Mouse (Mus musculus) liver, embryonic 14.5 days (tissue): ENCODE data around the gene Samd4. TPM values are rescaled to one million over a fixed set of nuclear protein-coding genes. Genes with fewer than 3 reads are reported as not detected.

Experiments
- ATAC-seq: fragments of 200-750 bp; cut with Nextera tagmentation; 2 replicates; pipeline ENCODE4 v1.8.0; 2017; ENCODE audit warnings: moderate number of reproducible peaks, mild to moderate bottlenecking, moderate library complexity; ENCODE audit not compliant: insufficient read depth
- DNase-seq, 3 experiments: peaks; one replicate each; pipeline ENCODE4 v3.0.0-alpha.2; 2012 to 2013; ENCODE audit warnings: low read depth in 3 of 3, low spot score in 3 of 3
- H3K27ac ChIP-seq: fragments of 300-500 bp; sonication (generic); 2 replicates; pipeline ENCODE4 v1.5.1; 2014; ENCODE audit warnings: moderate library complexity, mild to moderate bottlenecking, control low read depth, inconsistent platforms
- H3K27me3 ChIP-seq: fragments of 300-500 bp; sonication (generic); 2 replicates; pipeline ENCODE4 v1.6.1; 2014; ENCODE audit warnings: mild to moderate bottlenecking, low read length, moderate library complexity; ENCODE audit not compliant: control insufficient read depth, insufficient read depth
- H3K36me3 ChIP-seq: fragments of 300-500 bp; sonication (generic); replicated peaks from 2 replicates; pipeline ENCODE4 v1.6.1; 2014; ENCODE audit warnings: low read depth; ENCODE audit not compliant: control insufficient read depth, insufficient read depth
- H3K4me1 ChIP-seq, 2 experiments: fragments of 200-500 bp in 1 of 2; fragments of 300-500 bp in 1 of 2; sonication (generic) in 1 of 2; replicated peaks; 2 replicates each; pipeline ENCODE4 v1.6.1; 2012 to 2014; ENCODE audit warnings: antibody characterized with exemption in 1 of 2, inconsistent platforms in 1 of 2, low read length in 1 of 2; ENCODE audit not compliant: control insufficient read depth in 2 of 2, insufficient read depth in 2 of 2
- H3K4me2 ChIP-seq: fragments of 300-500 bp; sonication (generic); 2 replicates; pipeline ENCODE4 v1.6.1; 2014; ENCODE audit warnings: low read depth, mild to moderate bottlenecking, control low read depth, moderate library complexity
- H3K4me3 ChIP-seq, 2 experiments: fragments of 200-500 bp in 1 of 2; fragments of 300-500 bp in 1 of 2; sonication (generic) in 1 of 2; 2 replicates each; pipeline ENCODE4 v1.5.1; 2012 to 2014; ENCODE audit warnings: low read depth in 2 of 2, low read length in 2 of 2, mild to moderate bottlenecking in 2 of 2, control low read depth in 1 of 2, inconsistent platforms in 1 of 2, moderate library complexity in 1 of 2; ENCODE audit not compliant: insufficient read depth in 1 of 2
- H3K9ac ChIP-seq: fragments of 300-500 bp; sonication (generic); replicated peaks from 2 replicates; pipeline ENCODE4 v1.6.1; 2014; ENCODE audit warnings: mild to moderate bottlenecking, control low read depth, moderate library complexity
- H3K9me3 ChIP-seq: fragments of 300-500 bp; sonication (generic); 2 replicates; pipeline ENCODE4 v1.6.1; 2016; ENCODE audit warnings: low read length, mixed read lengths; ENCODE audit not compliant: control insufficient read depth
- CTCF ChIP-seq: IDR thresholded peaks from 2 replicates; pipeline ENCODE4 v1.5.1; 2016; ENCODE audit warnings: antibody characterized with exemption, low read depth, control low read depth
- EP300 ChIP-seq: IDR thresholded peaks from 2 replicates; pipeline ENCODE4 v1.6.1; 2016; ENCODE audit warnings: antibody characterized with exemption, low read depth
- WGBS: fragments of 180-500 bp; shearing (Covaris S2); extraction: QIAGEN DNeasy Blood & Tissue Kit; methylation state at CpG from one replicate; pipeline ENCODE4 v1.1.7; 2014; ENCODE audit not compliant: insufficient replicate concordance; 5-methylcytosine and 5-hydroxymethylcytosine counted together
- polyA plus RNA-seq, 2 experiments: library from polyadenylated mRNA; depleted of rRNA in 1 of 2; stranded (reverse) in 1 of 2; unstranded in 1 of 2; fragments of >200 nt; fragmentation: Nextera tagmentation in 1 of 2; extraction: Ambion mirVana in 1 of 2; gene quantifications; 2 replicates each; pipeline versions ENCODE4 v1.2.1 to v1.2.3; 2012 to 2014

Samd4 gene
- polyA plus RNA-seq, 2 experiments, result 0.19 to 0.39 TPM

DNA sequence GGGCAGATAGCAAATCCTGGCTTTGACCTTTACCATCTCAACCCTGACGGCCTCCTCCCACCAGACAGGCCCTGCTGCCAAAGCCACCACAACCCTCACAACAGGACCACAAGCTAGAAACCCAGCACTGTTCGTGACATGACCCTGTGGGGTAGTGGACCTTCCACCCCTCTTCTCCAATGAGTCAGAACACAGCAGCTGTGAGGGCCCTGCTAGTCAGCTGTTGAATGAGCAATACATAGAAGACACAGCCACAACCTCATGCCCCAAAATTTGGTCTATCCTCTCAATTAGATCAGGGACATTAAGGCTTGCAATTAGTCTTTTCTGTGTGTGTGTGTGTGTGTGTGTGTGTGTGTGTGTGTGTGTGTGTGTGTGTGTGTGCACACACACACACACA lies 148.9 kb downstream of the Samd4 start:
- Histone ChIP-seq H3K27ac (no peak overlapping the region), H3K27me3 (no peaks in the 10 kb centered on the region), H3K4me1 (no peaks in the 10 kb centered on the region), H3K36me3 (no peaks in the 10 kb centered on the region), H3K4me3 (no peak overlapping the region), H3K9me3 (no peaks in the 10 kb centered on the region), H3K9ac (no peak overlapping the region), H3K4me2 (no peak overlapping the region)
- 21% methylated on average over 2 of the region's 2 CpGs for WGBS
- DNase-seq (no peak), ATAC-seq (no peak)
- no peak for TF ChIP-seq EP300
- TF ChIP-seq CTCF, result no peak

DNA sequence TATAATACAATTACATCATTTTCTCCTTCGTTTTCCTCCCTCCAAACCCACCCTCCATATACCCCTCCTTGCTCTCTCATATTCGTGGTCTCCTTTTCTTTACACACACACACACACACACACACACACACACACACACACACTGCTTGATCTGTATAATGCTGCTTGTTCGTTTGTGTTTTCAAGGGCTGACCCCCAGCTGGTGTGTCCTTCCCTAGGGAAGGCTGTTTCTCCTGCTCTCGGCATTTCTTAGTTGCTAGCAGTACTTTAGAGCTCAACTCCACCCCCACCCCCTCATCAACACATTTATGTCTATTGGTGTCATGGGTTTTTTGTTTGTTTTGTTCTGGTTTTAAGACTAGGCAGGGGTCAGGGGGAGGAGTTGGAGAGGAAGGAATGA lies 149.5 kb downstream of the Samd4 start:
- DNase-seq, result no peak
- Histone ChIP-seq H3K4me2 (no peak overlapping the region), H3K9ac (no peak overlapping the region), H3K36me3 (no peaks in the 10 kb centered on the region), H3K4me1 (no peaks in the 10 kb centered on the region), H3K27ac (no peak overlapping the region), H3K27me3 (no peaks in the 10 kb centered on the region), H3K4me3 (no peak overlapping the region), H3K9me3 (no peaks in the 10 kb centered on the region)
- no peak for TF ChIP-seq EP300
- TF ChIP-seq CTCF, result no peak
- WGBS, result 47% methylated on average over 4 of the region's 4 CpGs
- ATAC-seq, result no peak

DNA sequence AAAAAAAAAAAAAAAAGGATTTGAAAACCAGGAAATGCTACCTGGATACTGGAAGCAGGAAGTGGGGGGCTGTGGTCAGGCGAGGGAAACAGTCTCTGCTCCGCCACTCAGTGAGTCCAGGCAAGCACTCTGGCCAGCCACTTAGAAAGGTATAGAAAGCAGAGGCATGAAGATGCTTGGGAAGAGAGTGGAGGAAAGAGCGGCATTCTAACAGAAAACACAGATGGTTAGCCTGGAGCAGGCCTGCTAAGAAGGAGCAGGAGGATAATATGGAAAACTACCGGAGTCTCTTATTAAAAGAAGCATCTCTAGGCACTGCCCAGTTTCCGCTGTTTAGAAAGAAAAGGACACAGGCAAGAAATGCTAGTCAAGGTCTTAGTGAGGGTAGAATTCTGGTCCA lies 150.8 kb downstream of the Samd4 start:
- no peak for ATAC-seq
- Histone ChIP-seq H3K27me3 (no peaks in the 10 kb centered on the region), H3K4me3 (no peak overlapping the region), H3K4me1 (no peaks in the 10 kb centered on the region), H3K9me3 (no peaks in the 10 kb centered on the region), H3K27ac (no peak overlapping the region), H3K36me3 (no peaks in the 10 kb centered on the region), H3K4me2 (no peak overlapping the region), H3K9ac (no peak overlapping the region)
- no peak for DNase-seq
- WGBS, result 63% methylated on average over 5 of the region's 5 CpGs
- TF ChIP-seq CTCF, result no peak
- TF ChIP-seq EP300, result no peak

DNA sequence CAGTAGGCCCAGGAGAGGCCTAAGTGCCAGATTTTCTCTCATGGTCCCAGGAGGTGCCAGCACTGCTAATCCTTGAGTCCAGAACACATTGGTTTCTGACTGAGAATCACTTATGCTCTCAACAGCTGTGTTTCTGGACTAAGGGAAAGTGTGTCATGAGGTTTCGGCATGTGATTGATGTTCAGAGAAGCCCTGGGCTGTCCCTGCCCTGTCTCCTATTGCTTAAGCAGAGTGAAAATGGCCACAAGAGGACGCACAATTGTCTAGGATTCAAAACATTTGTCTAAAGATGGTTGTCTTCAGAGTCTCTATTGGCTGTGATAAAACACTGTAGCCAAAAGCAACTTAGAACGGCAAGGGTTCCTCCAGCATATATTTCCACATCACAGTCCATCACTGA lies 159.0 kb downstream of the Samd4 start:
- H3K9ac ChIP-seq, result no peak overlapping the region
- no peak for DNase-seq
- H3K27ac ChIP-seq, result no peak overlapping the region
- H3K36me3 ChIP-seq, result no peaks in the 10 kb centered on the region
- H3K4me3 ChIP-seq, result no peak overlapping the region
- no peak for TF ChIP-seq CTCF
- TF ChIP-seq EP300, result no peak
- WGBS, result 66% methylated on average over 3 of the region's 3 CpGs
- no peak overlapping the region for H3K4me2 ChIP-seq
- ATAC-seq, result no peak
- no peaks in the 10 kb centered on the region for H3K4me1 ChIP-seq
- no peaks in the 10 kb centered on the region for H3K9me3 ChIP-seq
- no peaks in the 10 kb centered on the region for H3K27me3 ChIP-seq

DNA sequence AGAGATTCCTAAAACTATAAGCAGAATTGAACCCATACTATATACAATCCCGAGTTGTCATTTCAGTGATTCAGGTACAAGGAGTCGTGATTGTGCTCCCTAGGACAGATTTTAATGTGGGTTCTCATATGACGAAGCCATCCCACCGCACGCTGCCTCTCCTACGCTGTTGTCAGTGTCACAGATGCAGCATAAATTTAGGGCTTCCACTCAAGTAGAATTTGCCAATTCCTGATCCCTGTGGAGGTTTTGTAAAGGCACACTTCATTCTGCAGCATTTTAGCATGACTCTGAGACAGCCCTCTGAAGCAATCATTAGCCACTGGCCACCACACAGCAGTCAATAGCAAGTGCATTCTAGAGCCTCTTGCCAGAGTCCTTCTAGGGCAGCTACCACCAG lies 166.4 kb downstream of the Samd4 start:
- TF ChIP-seq CTCF, result no peak
- TF ChIP-seq EP300, result no peak
- H3K36me3 ChIP-seq, result no peaks in the 10 kb centered on the region
- no peak overlapping the region for H3K4me2 ChIP-seq
- H3K4me3 ChIP-seq, result no peak overlapping the region
- ATAC-seq, result no peak
- 72% methylated on average over 6 of the region's 6 CpGs for WGBS
- H3K4me1 ChIP-seq, result no peaks in the 10 kb centered on the region
- H3K27me3 ChIP-seq, result no peaks in the 10 kb centered on the region
- DNase-seq, result no peak
- no peak overlapping the region for H3K9ac ChIP-seq
- no peak overlapping the region for H3K27ac ChIP-seq
- no peaks in the 10 kb centered on the region for H3K9me3 ChIP-seq
